Mouse (Mus musculus) 416B (cell line): ENCODE results near the gene Prkaa1.
"Not testable (repeated sequence)": the region's sequence is repeated elsewhere in the genome, so short reads cannot be mapped to it uniquely, and the experiment has no call there.

Experiments
- DNase-seq: peaks from one replicate; pipeline ENCODE4 v3.0.0; 2011; ENCODE audit warnings: low read depth

Gene Prkaa1

DNA sequence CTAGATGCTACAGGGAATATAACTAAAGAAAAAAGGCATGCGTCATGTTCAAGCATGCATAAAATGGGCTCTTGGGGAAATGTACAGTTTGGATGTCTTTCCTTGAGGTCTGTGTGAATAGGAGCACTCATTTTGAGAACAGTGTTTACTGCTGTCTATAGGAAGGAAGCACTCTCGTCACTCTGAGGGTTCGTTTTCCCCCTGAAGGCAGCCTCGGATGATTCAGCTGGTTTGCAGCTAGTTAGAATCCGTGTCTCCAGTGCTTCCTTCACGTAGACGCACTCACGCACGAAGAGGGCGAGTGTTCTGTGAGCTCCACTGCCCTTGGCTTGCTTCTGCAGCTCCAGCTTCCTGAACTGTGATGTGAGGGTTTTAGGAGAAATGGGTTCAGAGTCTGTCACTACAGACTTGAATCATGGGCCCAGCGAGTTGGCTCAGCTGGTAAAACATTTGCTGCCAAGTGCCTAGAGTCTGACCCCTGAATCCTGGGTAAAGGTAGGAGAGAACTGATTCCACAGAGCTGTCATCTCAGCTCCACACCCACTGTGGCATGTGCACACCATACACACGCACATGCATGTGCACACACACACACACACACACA lies 29.7 kb downstream of the Prkaa1 start:
- peak; percentile 73 for DNase-seq

DNA sequence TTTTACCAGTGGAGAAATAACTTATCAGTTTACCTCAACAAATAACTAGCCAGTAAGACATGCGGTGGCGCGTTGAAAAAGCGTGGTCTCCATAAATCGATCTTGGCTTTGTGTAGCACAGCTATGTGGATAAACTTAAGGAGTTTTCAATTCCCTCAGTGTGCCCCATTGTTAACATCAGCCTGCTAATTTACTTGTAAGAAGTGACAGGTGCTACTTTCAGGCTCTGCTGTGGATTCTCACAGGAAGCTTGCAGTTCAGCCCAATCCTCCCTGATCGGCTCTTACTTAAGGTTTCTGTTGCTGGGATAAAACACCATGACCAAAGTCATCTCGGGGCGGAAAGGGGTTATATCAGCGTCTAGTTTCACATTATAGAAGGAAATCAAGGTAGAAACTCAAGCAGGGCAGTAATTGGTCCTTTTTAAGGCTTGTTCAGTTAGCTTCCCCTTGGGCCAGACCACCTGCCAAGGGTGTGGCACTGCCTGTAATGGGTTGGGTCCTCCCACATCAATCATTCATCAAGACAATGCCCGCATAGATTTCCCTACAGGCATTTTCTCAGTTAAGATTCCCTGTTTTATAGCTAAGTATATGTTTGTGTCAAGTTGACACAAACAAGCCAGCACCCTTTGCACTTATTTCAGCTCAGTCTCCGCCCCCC lies 41.1 kb downstream of the Prkaa1 start:
- peak; percentile 49 for DNase-seq

DNA sequence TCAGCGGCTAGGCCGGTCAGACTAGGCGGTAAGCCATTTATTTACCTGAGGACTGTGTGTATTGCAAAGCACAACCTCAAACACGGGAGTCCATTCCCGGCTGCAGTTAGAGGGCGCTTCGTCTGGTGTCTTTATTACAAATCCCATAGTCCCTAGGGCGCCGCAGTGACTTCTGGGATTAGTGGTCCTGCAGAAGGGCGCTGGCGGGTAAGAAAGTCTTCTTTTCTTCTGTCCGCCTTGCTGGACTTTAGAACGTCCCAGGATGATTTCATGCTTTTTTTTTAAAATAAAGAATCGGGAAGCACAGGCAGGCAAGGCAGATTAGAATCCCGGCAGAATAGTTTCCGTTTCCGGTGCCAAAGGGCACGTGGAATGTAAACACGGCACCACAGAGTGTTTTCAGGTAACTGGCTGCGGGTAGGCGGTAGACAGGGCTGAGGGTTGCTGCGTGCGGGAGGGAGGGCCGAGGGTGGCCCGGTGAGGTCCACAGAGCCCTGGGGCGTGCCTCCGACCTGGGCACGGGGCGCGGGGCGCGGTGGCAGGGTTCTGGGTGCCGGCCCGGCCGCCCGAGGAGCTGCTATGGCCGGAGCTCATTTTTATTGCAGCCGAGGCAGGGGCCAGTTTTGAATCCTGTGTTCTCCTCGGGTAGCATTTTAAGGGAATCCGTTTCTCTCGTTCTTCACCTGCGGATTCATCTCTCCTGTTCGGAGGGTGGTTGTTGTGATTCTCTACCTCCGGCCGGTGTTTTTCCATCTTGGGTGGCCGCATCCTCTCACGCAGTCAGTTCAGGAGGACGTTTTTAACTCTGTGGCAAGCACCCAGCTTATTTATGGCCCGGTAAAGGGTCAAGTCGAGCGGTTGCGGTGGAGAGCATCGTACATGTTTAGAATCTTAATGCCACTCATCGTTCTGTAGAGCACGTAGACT lies 42.0 kb downstream of the Prkaa1 start, which contains the start of gene Ttc33:
TSS of gene Ttc33 (plus strand) at position 160 of the 927 bp plus-strand sequence.
- DNase-seq, result peak; percentile 81

DNA sequence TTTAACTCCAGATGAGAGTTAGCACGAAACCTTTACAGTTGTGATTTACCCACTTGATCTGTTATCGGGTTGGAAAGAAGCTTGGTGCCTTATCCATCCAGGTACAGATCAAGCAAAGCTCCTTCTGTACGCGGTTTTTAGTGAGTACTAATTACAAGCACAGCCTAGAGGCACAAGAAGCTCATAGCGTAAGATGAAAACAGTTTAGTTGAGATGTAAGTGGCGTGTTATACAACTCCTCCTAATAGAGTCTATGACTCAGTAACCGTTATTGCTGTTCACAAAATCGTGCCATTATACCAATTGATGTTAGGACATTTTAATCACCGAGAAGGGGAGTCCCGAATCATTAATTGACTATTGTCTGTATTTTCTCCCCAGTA lies 42.6 kb downstream of the Prkaa1 start:
- DNase-seq, result peak; percentile 61

DNA sequence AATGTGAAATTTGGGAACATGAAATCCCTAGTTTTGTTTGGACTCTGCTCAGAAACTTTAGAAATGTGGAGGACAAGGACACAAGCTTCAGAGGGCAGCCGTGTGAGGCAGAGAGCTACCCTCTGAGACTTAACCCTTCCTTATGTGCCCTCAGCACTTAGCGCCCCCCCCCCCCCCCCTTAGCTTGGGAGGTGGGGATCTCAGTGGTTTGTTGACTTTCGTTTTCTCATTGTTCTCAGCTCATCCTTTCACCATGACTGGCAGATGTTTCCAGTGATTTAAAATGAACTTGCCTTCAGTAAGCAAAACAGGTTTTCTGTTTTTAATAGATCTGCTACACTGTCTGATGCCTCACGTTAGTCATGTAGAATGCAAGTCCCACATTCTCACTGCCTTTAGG lies 43.5 kb downstream of the Prkaa1 start:
- DNase-seq, result peak; percentile 44

DNA sequence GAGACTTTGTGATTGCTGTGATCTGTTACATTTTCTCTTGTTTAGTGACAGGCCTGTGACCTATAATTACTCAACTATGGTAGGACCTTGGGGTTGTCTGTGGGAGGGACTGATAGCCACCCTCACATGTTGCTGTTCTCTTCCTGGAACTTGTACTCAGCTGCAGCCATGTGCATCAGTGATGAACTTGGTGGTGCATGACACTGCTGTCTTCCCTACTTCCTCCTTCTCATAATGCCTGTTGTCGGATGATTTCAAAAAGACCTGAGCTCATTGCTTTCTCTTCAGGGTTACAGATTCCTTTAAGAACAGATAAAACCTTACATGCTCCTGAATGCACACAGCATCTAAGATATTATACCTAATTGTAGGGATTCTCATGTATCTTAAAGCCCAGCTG lies 44.4 kb downstream of the Prkaa1 start:
- peak; percentile 57 for DNase-seq

DNA sequence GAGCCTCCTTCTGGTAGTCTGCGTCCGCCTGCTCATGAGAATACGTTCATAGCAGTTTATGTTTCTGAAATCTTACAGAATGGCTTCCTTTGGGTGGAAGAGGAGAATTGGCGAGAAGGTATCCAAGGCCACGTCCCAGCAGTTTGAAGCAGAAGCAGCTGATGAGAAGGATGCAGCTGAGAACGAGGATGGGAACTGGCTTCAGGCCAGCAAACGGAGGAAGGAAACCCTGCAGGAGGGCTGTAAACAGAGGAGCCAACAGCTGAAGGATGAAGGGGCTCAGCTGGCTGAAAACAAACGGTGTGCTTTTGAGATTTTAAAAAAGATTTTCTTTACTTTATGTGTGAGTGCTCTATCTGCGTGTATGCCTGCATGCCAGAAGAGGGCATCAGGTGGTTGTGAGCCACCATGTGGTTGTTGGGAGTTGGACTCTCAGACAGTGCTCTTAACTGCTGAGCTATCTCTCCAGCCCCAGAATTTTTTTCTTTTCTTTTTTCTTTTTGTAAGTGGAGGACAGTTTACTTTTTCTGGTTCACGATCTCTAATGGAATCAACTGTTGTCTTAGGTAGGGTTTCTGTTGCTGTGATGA lies 45.9 kb downstream of the Prkaa1 start:
- peak; percentile 29 for DNase-seq

DNA sequence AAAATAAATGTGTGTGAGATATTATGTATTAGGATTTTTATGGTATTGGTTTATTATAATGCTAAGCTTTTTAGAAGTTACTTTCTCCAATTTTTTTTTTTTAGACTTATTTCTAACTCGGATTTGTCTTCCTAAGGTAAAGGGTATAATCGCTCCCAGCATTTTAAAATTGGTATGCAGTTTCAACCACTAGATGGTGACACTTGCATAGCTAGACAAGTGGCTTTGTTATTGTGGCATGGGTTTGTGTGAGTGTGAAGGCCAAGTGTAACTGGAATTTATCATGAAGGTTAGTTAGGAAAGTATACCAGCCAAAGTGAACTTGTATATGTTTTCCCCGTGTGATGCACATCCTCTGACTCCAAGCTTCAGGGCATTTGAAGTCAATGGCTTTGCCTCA lies 50.2 kb downstream of the Prkaa1 start:
- peak; percentile 74 for DNase-seq

DNA sequence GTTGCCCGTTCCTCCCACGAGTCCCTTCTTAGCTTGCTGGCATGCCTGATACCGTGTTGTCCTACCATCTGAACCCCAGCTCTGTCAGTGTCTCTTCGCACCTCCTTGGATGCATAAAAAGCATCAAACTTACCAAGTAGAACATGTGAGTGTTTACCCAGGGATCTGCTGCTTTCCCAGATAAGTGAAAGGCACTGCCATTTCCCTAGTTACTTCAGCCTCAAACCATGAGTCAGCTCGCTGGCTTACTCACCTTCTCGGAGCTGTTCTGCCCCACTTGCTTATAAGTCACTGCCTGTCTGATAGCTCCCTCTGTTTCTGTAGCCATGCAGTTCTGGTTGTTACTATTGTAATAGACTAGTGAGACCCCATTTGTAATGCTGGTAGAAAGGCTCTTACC lies 50.8 kb downstream of the Prkaa1 start:
- DNase-seq, result peak; percentile 58

DNA sequence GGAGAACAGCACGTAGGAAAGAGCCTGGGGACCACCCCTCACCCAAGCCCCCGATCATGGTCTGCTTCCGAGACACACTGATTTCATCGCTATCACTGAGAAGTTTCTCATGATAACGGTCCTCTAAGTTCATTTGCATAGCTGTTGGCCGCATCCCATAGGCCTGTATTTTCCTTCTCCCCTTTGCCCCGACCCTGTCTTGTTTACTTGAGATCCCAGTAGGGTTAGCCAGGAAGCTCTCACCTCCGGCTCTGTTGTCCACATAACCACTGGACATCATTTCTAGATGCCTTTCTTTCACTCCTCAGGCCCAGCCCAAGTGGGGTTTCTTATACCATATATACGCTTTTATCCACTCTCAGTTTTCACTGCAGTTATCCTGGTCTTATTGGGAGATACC lies 51.3 kb downstream of the Prkaa1 start:
- DNase-seq, result no peak

DNA sequence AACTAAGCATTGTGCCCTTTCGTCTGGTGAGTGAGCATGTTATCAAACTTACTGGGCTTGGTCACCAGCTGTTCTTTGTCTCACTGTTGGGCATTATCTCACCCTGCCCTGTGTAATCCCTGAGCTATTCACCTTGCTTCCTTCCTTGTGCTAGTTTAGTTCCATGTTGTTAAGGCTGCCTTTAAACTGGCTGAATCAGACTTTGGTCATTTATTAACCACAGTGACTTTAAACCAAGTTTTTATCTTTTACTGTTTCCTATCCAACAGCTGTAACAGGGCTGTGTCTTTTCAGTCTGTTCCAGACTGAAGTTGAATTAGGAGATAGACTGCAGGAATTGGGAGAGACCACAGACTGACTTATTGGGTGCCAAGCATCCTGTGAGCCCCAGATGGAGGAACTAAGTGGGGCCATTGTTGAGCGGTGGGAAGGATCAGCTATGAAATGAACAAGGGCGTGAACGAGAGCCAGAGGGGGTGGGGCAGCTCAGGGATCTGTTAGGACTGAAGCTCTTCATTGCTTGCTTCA lies 52.4 kb downstream of the Prkaa1 start:
- DNase-seq, result peak; percentile 69

DNA sequence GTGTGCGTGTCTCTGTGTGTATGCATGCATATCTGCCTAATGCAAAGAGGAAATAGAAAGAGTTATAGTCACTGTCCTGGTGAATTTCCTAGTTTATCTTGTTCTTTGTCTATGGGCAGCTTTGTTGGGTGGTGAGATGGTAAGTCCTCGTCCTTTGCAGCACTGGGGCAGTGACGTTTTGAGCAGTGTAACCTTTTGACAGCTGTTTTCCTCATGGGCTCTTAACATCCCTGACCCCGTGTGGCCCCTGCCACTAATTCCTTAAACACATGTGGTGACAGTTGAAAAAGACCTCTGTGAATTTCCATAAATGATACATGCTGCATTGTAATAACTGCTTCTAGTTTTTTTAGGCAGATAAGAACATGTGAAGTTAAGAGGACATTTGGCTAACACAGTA lies 53.0 kb downstream of the Prkaa1 start:
- no peak for DNase-seq

DNA sequence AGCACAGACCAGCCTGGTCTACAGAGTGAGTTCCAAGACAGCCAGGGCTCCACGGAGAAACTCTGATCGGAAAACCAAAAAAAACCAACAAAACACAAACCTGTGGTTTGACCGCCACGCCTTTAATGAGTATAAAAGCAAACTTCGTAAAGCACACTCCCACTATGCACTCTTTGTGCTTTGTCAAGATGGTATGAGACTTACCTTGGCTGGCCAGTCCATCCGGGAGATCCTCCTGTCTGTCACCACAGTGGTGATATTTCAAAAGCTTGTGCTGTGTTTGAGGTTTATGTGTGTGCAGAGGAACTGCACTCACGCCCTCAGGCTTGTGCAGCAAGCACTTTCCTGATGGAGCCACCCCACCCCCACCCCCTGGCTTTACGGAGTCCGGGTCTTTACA lies 61.6 kb downstream of the Prkaa1 start:
- no peak for DNase-seq

DNA sequence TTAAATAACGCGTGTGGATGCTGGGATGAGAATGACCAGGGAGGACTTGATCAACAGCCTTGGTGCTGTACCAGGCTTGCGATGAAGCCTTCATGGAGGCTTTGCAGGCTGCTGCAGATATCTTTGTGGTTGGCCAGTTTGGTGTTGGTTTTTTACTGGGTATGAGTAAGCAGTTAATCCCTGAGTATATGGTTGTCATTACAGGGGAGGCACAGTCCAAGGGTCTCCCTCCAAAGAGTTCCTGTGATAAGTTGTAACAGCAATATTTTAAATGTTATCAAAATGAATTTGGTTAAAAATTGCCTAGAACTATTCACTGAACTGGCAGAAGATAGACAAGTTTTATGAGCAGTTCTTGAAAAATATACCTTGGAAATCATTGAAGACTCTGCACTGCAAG lies 65.5 kb downstream of the Prkaa1 start:
- no peak for DNase-seq

DNA sequence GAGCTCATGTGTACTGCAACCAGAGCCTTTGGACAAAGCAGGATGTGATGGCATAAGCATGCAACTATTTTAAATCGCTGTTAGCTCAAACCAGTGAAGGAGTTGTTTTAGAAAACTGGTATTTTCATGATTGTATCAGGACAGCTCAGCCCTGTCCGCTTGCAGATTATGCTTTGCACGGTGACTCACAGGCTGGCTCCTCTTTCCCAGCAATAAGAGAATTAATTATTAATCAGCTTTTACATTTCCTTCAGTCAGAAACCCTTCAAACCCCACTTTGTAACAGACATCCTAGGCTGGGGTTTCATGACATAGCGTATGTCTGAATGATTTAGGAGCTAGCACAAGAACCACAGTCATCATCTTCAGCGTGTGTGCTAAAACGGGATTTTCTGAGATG lies 76.8 kb downstream of the Prkaa1 start:
- no peak for DNase-seq

DNA sequence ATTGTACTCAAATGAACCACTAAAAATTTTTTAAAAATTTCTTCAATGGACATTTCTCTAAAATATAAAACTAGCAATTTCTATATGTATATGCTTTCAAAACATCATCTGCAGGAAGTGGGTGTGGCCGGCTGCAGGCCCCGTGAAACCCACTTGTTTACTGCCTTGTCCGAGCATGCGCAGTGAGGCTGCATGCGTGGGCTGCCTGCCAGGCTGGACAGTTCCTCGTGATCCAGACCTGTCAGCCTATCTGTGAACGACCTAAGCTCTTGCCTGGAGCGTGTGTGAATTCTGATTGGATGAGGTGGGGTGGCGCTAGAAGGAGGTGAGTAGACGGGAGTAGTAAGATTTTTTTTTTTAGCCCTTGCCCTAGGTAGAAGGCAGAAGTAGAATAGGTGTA lies 87.1 kb downstream of the Prkaa1 start:
- DNase-seq, result not testable (repeated sequence)
